Mouse (Mus musculus) kidney, adult 2 months (tissue): ENCODE results near the gene Mcu.

Experiments
- CTCF ChIP-seq: fragments of 200-500 bp; conservative IDR thresholded peaks from 2 replicates; pipeline ENCODE4 v1.5.1; 2011; ENCODE audit warnings: low read depth, mild to moderate bottlenecking, control low read depth, low read length, moderate library complexity, mixed read lengths; ENCODE audit not compliant: insufficient read depth, insufficient read length
- POLR2A ChIP-seq: fragments of 200-500 bp; IDR thresholded peaks from one replicate; pipeline ENCODE4 v1.6.1; 2011; ENCODE audit warnings: low read depth, low read length, control low read depth

GRCm38 (mm10) chr10:59424453-59424852 lies 192.0 kb downstream of the Mcu start:
- no peak for TF ChIP-seq CTCF
- no peak for TF ChIP-seq POLR2A
